Mouse (Mus musculus): Measurements from ENCODE around the gene Ntn5. TPM values are rescaled to one million over a fixed set of nuclear protein-coding genes. Genes with fewer than 3 reads are reported as not detected.

Gene Ntn5
- polyA plus RNA-seq, 1 experiment from 2014 or later: 3.4 TPM

GRCm38 (mm10) chr7:45668921-45669320 is 14.9 kb upstream of the Ntn5 start:
- H3K27me3 ChIP-seq (replicated peaks; ENCODE audit: control insufficient read depth, insufficient read depth, low read length): no peaks in the 10 kb centered on the region
- DNase-seq (ENCODE audit: low spot score): no peak
- ATAC-seq (ENCODE audit: low read depth): no peak
- peaks cover 9% of the 10 kb centered on the region; the same call in 1 of the 2 replicates for H3K4me1 ChIP-seq (ENCODE audit: control insufficient read depth, insufficient read depth, low read length)
- no peak overlapping the region for H3K9ac ChIP-seq (ENCODE audit: low read depth, low read length)
- 94% methylated on average over 9 of the region's 9 CpGs for WGBS
- H3K36me3 ChIP-seq (ENCODE audit: control insufficient read depth, insufficient read depth, low read length): no peaks in the 10 kb centered on the region
- H3K4me3 ChIP-seq (ENCODE audit: low read depth, low read length): no peak overlapping the region
- no peak overlapping the region for H3K4me2 ChIP-seq (ENCODE audit: low read depth, low read length)
- no peak overlapping the region for H3K27ac ChIP-seq (replicated peaks; ENCODE audit: low read depth, low read length)
- H3K9me3 ChIP-seq (ENCODE audit: control insufficient read depth, low read length): no peaks in the 10 kb centered on the region

- WGBS: 81% methylated on average over 7 of the region's 7 CpGs
- ATAC-seq (ENCODE audit: low read depth): no peak
Measured at GRCm38 (mm10) chr7:45677627-45678295, 6.1 kb upstream of the Ntn5 start.

DNA sequence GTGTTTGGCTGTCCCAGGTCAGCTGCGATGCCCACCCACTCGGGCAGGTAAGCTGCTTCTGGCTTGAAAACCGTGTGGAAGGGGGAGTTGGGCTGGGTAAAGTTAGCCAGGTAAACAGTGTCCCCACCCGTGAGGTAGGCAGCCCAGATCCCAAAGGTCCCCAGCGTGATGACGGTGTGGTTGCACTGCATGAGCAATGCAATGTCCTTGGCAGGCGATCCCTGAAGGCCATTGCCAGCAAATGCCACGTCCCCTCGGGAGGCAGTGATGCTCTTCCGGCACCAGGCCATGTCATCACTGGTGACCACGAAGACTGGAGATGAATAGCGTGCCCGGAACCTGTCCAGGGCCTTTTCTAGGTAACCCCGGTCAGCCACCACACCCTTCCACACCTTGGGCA is 5.3 kb upstream of the Ntn5 start:
- Histone ChIP-seq H3K9me3 (ENCODE audit: control insufficient read depth, low read length) (no peaks in the 10 kb centered on the region), H3K9ac (ENCODE audit: low read depth, low read length) (no peak overlapping the region), H3K4me2 (ENCODE audit: low read depth, low read length) (no peak overlapping the region), H3K4me1 (ENCODE audit: control insufficient read depth, insufficient read depth, low read length) (peaks cover 6% of the 10 kb centered on the region; the same call in 1 of the 2 replicates), H3K27me3 (replicated peaks; ENCODE audit: control insufficient read depth, insufficient read depth, low read length) (no peaks in the 10 kb centered on the region), H3K4me3 (ENCODE audit: low read depth, low read length) (no peak overlapping the region), H3K36me3 (ENCODE audit: control insufficient read depth, insufficient read depth, low read length) (no peaks in the 10 kb centered on the region), H3K27ac (replicated peaks; ENCODE audit: low read depth, low read length) (no peak overlapping the region)
- 91% methylated on average over 13 of the region's 14 CpGs for WGBS
- DNase-seq (ENCODE audit: low spot score) (no peak), ATAC-seq (ENCODE audit: low read depth) (no peak)

More at GRCm38 (mm10) chr7:45677627-45678295, 6.1 kb upstream of the Ntn5 start:
- Histone ChIP-seq H3K9me3 (ENCODE audit: control insufficient read depth, low read length) (no peaks in the 10 kb centered on the region), H3K27ac (replicated peaks; ENCODE audit: low read depth, low read length) (no peak overlapping the region), H3K4me1 (ENCODE audit: control insufficient read depth, insufficient read depth, low read length) (peaks cover 6% of the 10 kb centered on the region; the same call in 1 of the 2 replicates), H3K4me3 (ENCODE audit: low read depth, low read length) (no peak overlapping the region), H3K9ac (ENCODE audit: low read depth, low read length) (no peak overlapping the region), H3K27me3 (replicated peaks; ENCODE audit: control insufficient read depth, insufficient read depth, low read length) (no peaks in the 10 kb centered on the region), H3K36me3 (ENCODE audit: control insufficient read depth, insufficient read depth, low read length) (no peaks in the 10 kb centered on the region), H3K4me2 (ENCODE audit: low read depth, low read length) (no peak overlapping the region)
- no peak for DNase-seq (ENCODE audit: low spot score)

DNA sequence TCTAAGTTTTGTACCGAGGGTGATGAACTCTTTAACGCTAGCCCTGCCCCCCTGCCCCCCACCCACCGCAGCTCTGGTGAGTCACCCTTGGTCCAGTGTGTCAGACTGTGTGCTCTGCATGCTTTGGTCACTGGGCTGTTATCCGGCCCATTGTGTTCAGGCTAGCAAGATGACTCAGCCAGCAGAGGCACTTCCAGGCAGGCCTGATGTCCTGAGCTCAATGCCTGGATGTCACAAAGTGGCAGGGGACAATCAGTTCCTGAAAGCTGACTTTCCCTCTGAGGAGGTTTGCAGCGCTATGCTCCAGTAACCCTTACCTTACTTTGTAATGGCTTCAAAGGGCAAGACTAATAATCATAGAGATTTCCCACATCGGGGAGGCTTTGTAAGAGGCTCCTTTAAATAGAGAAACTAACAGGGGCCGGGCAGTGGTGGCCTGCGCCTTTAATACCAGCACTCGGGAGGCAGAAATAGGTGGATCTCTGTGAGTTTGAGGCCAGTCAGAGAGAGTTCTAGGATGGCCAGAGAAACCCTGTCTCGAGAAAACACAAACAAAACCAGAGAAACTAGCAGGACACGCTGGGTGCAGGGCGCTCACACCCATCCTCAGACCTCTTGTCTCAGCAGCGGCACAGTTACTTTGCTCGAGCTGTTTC is 3.7 kb upstream of the Ntn5 start:
- WGBS: 70% methylated on average over 14 of the region's 14 CpGs
- ATAC-seq (ENCODE audit: low read depth) (no peak), DNase-seq (ENCODE audit: low spot score) (no peak)
- H3K9me3 ChIP-seq (ENCODE audit: control insufficient read depth, low read length): no peaks in the 10 kb centered on the region
- peaks cover 10% of the 10 kb centered on the region for H3K4me1 ChIP-seq (ENCODE audit: control insufficient read depth, insufficient read depth, low read length)
- no peak overlapping the region for H3K4me3 ChIP-seq (ENCODE audit: low read depth, low read length)
- H3K27me3 ChIP-seq (replicated peaks; ENCODE audit: control insufficient read depth, insufficient read depth, low read length): no peaks in the 10 kb centered on the region
- H3K4me2 ChIP-seq (ENCODE audit: low read depth, low read length): no peak overlapping the region
- peak overlapping the region; percentile 21; the same call in 1 of the 2 replicates for H3K27ac ChIP-seq (replicated peaks; ENCODE audit: low read depth, low read length)
- H3K36me3 ChIP-seq (ENCODE audit: control insufficient read depth, insufficient read depth, low read length): no peaks in the 10 kb centered on the region
- H3K9ac ChIP-seq (ENCODE audit: low read depth, low read length): no peak overlapping the region

DNA sequence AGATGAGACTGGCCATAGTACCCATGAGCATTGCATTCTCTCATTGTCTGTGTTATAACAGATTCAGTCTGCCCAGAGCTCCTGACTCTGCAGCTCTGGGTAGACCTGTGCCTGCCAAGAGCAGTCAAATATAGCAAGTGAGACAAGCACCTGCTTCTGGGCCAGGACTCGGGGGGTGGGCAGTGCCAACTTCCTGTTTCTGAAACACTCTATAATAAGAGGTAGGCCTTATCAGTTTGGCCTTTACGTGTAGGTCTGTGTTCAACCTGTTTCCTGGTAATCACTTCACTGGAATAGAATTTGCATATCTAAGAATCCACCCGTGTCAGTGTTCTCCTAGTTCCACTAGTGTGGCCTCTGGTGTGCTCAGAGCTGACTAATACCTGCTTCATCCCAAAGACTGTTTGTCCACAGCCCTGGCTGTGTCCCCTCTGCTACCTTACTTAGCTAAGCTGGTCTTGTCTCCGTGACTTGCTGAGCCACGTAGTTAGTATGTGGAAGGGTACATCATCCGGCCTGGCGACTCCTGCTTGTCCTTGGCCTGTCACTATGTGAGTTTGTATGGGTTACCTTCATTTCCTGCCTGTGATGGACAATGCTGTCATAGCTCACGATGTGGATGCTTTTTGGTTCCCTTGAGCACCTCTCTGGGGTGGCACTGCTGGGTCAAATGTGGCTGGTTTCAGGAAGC is 2.6 kb upstream of the Ntn5 start:
- H3K4me1 ChIP-seq (ENCODE audit: control insufficient read depth, insufficient read depth, low read length): peaks cover 21% of the 10 kb centered on the region
- no peaks in the 10 kb centered on the region for H3K36me3 ChIP-seq (ENCODE audit: control insufficient read depth, insufficient read depth, low read length)
- no peaks in the 10 kb centered on the region for H3K27me3 ChIP-seq (replicated peaks; ENCODE audit: control insufficient read depth, insufficient read depth, low read length)
- no peak overlapping the region for H3K4me2 ChIP-seq (ENCODE audit: low read depth, low read length)
- H3K4me3 ChIP-seq (ENCODE audit: low read depth, low read length): no peak overlapping the region
- ATAC-seq (ENCODE audit: low read depth) (no peak), DNase-seq (ENCODE audit: low spot score) (no peak)
- H3K9ac ChIP-seq (ENCODE audit: low read depth, low read length): no peak overlapping the region; the same call in 1 of the 2 replicates
- H3K9me3 ChIP-seq (ENCODE audit: control insufficient read depth, low read length): no peaks in the 10 kb centered on the region
- WGBS: 76% methylated on average over 8 of the region's 8 CpGs
- H3K27ac ChIP-seq (replicated peaks; ENCODE audit: low read depth, low read length): no peak overlapping the region

- Histone ChIP-seq H3K4me3 (ENCODE audit: low read depth, low read length) (no peak overlapping the region), H3K4me2 (ENCODE audit: low read depth, low read length) (peak overlapping the region; percentile 35), H3K9me3 (ENCODE audit: control insufficient read depth, low read length) (no peaks in the 10 kb centered on the region), H3K9ac (ENCODE audit: low read depth, low read length) (peak overlapping the region; percentile 45), H3K4me1 (ENCODE audit: control insufficient read depth, insufficient read depth, low read length) (peaks cover 28% of the 10 kb centered on the region), H3K27me3 (replicated peaks; ENCODE audit: control insufficient read depth, insufficient read depth, low read length) (no peaks in the 10 kb centered on the region), H3K27ac (replicated peaks; ENCODE audit: low read depth, low read length) (no peak overlapping the region; the same call in 1 of the 2 replicates), H3K36me3 (ENCODE audit: control insufficient read depth, insufficient read depth, low read length) (no peaks in the 10 kb centered on the region)
- ATAC-seq (ENCODE audit: low read depth) (peak; percentile 86), DNase-seq (ENCODE audit: low spot score) (peak; percentile 93)
- WGBS: 32% methylated on average over 13 of the region's 14 CpGs
Measured at GRCm38 (mm10) chr7:45682144-45683126, 1.4 kb upstream of the Ntn5 start.

DNA sequence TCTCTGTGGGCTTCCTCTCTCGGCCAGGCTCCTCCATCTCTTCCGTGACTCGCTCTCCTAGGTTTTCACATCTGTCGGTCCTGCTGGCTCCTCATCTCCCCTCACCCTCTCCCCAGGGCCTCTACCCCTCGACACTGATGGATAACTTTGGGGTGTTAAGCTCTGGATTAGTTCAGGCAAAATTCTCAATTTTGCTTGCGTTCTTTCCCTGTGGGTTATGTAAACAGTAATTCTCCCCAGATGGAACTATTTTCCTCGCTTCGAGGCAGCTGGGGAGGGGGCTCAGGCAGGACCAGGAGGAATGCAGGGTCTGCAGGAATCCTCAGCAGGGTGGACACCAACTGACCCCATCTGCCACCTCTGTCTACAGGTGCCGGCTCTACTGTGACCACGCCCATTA is 2.0 kb downstream of the Ntn5 start:
- Histone ChIP-seq H3K4me3 (ENCODE audit: low read depth, low read length) (peak overlapping the region; percentile 15; the same call in 1 of the 2 replicates), H3K4me2 (ENCODE audit: low read depth, low read length) (peak overlapping the region; percentile 32), H3K9ac (ENCODE audit: low read depth, low read length) (peak overlapping the region; percentile 42; the same call in 1 of the 2 replicates), H3K9me3 (ENCODE audit: control insufficient read depth, low read length) (no peaks in the 10 kb centered on the region), H3K4me1 (ENCODE audit: control insufficient read depth, insufficient read depth, low read length) (peaks cover 28% of the 10 kb centered on the region), H3K36me3 (ENCODE audit: control insufficient read depth, insufficient read depth, low read length) (no peaks in the 10 kb centered on the region), H3K27me3 (replicated peaks; ENCODE audit: control insufficient read depth, insufficient read depth, low read length) (no peaks in the 10 kb centered on the region), H3K27ac (replicated peaks; ENCODE audit: low read depth, low read length) (peak overlapping the region; percentile 58; the same call in 1 of the 2 replicates)
- ATAC-seq (ENCODE audit: low read depth) (no peak), DNase-seq (ENCODE audit: low spot score) (peak; percentile 52)
- WGBS: 21% methylated on average over 10 of the region's 10 CpGs

DNA sequence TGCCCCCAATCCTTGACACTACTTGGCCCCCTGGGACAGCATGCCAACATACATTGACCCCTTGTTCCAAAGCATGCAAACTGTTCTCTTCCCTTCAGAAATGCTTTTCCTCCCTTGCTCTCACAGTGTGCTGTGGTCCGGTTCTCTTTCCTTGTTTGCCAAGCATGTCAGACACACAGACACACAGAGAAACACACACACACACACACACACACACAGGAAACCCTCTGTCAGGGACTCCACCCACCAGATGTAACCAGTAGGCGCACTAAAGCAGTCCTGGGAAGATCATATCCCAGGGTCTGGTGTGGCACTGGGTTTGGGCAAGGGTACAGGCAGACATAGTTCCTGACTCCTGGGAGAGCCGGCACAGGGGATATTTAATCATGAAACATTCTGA is 3.0 kb downstream of the Ntn5 start:
- Histone ChIP-seq H3K9ac (ENCODE audit: low read depth, low read length) (peak overlapping the region; percentile 30; the same call in 1 of the 2 replicates), H3K4me1 (ENCODE audit: control insufficient read depth, insufficient read depth, low read length) (peaks cover 28% of the 10 kb centered on the region), H3K4me3 (ENCODE audit: low read depth, low read length) (no peak overlapping the region), H3K4me2 (ENCODE audit: low read depth, low read length) (no peak overlapping the region), H3K27ac (replicated peaks; ENCODE audit: low read depth, low read length) (no peak overlapping the region), H3K27me3 (replicated peaks; ENCODE audit: control insufficient read depth, insufficient read depth, low read length) (no peaks in the 10 kb centered on the region), H3K9me3 (ENCODE audit: control insufficient read depth, low read length) (no peaks in the 10 kb centered on the region), H3K36me3 (ENCODE audit: control insufficient read depth, insufficient read depth, low read length) (no peaks in the 10 kb centered on the region)
- ATAC-seq (ENCODE audit: low read depth) (no peak), DNase-seq (ENCODE audit: low spot score) (no peak)
- 59% methylated on average over 3 of the region's 3 CpGs for WGBS

All from embryonic facial prominence, embryonic 14.5 days (tissue).